Mouse (Mus musculus) neural tube, embryonic 10.5 days (tissue): ENCODE measurements around the gene Ppp6r3.
"Not testable (repeated sequence)": the region's sequence is repeated elsewhere in the genome, so short reads cannot be mapped to it uniquely, and the experiment has no call there.

Experiments
- DNase-seq: peaks from one replicate; pipeline ENCODE4 v3.0.0-alpha.2; 2017; ENCODE audit warnings: low spot score; ENCODE audit errors: extremely low spot score

The Ppp6r3 gene

GRCm38 (mm10) chr19:3575632-3576384 is at the start of gene Ppp6r3:
Gene Ppp6r3, minus strand, starts transcription at chr19:3575749.
- peak; percentile 97 for DNase-seq

GRCm38 (mm10) chr19:3625111-3625510 is 49.6 kb upstream of the Ppp6r3 start:
- DNase-seq: no peak

- DNase-seq: peak; percentile 66
Observed at GRCm38 (mm10) chr19:3623824-3624223, 48.3 kb upstream of the Ppp6r3 start.

- no peak for DNase-seq
Observed at GRCm38 (mm10) chr19:3623294-3623693, 47.7 kb upstream of the Ppp6r3 start.

GRCm38 (mm10) chr19:3620871-3621270 is 45.3 kb upstream of the Ppp6r3 start:
- DNase-seq: no peak

GRCm38 (mm10) chr19:3619359-3619758 is 43.8 kb upstream of the Ppp6r3 start:
- no peak for DNase-seq

GRCm38 (mm10) chr19:3613991-3614390 is 38.4 kb upstream of the Ppp6r3 start:
- no peak for DNase-seq

GRCm38 (mm10) chr19:3612534-3613273 is 37.2 kb upstream of the Ppp6r3 start:
- DNase-seq: no peak

GRCm38 (mm10) chr19:3611730-3612129 is 36.2 kb upstream of the Ppp6r3 start:
- no peak for DNase-seq

GRCm38 (mm10) chr19:3610886-3611285 is 35.3 kb upstream of the Ppp6r3 start:
- DNase-seq: no peak

GRCm38 (mm10) chr19:3609826-3610225 is 34.3 kb upstream of the Ppp6r3 start:
- no peak for DNase-seq

- no peak for DNase-seq
Observed at GRCm38 (mm10) chr19:3594316-3594715, 18.8 kb upstream of the Ppp6r3 start.

- DNase-seq: no peak
Observed at GRCm38 (mm10) chr19:3593379-3594055, 18.0 kb upstream of the Ppp6r3 start.

GRCm38 (mm10) chr19:3589968-3590367 is 14.4 kb upstream of the Ppp6r3 start:
- DNase-seq: no peak

- no peak for DNase-seq
Observed at GRCm38 (mm10) chr19:3589547-3589946, 14.0 kb upstream of the Ppp6r3 start.

- not testable (repeated sequence) for DNase-seq
Observed at GRCm38 (mm10) chr19:3587729-3588128, 12.2 kb upstream of the Ppp6r3 start.

GRCm38 (mm10) chr19:3586540-3586939 is 11.0 kb upstream of the Ppp6r3 start:
- DNase-seq: peak; percentile 46

GRCm38 (mm10) chr19:3586026-3586425 is 10.5 kb upstream of the Ppp6r3 start:
- DNase-seq: no peak

- DNase-seq: peak; percentile 24
Observed at GRCm38 (mm10) chr19:3581326-3581725, 5.8 kb upstream of the Ppp6r3 start.

GRCm38 (mm10) chr19:3577911-3578290 is 2.4 kb upstream of the Ppp6r3 start:
- DNase-seq: no peak

GRCm38 (mm10) chr19:3577265-3577910 is 1.8 kb upstream of the Ppp6r3 start:
- no peak for DNase-seq
